Mouse (Mus musculus) heart, postnatal 25 days (tissue): ENCODE measurements at regions not wholly inside any gene's neighbourhood (a gene's known extent, or its start where the extent isn't known, plus 50 kb on each side); places are given as distances from the start of the nearest gene placed in this dataset. TPM values are rescaled to one million over a fixed set of nuclear protein-coding genes. Genes with fewer than 3 reads are reported as not detected.

Experiments
- microRNA-seq: library from miRNA; unstranded; fragments of <30 nt; microRNA quantifications from one replicate; pipeline ENCODE4 v1.2.0, GENCODE M21; 2022

Small RNA genes in the stretch of these regions (microRNA-seq; reads per million reads assigned to microRNA genes)
- gene Mir6341 = not detected
